Mouse (Mus musculus) B cell, adult 2 months (primary cell): ENCODE measurements around the gene Sdhaf3.
"Not testable (repeated sequence)": the region's sequence is repeated elsewhere in the genome, so short reads cannot be mapped to it uniquely, and the experiment has no call there.

Experiments
- DNase-seq, 2 experiments: peaks; one replicate each; pipeline ENCODE4 v3.0.0; 2022

Gene Sdhaf3

DNA sequence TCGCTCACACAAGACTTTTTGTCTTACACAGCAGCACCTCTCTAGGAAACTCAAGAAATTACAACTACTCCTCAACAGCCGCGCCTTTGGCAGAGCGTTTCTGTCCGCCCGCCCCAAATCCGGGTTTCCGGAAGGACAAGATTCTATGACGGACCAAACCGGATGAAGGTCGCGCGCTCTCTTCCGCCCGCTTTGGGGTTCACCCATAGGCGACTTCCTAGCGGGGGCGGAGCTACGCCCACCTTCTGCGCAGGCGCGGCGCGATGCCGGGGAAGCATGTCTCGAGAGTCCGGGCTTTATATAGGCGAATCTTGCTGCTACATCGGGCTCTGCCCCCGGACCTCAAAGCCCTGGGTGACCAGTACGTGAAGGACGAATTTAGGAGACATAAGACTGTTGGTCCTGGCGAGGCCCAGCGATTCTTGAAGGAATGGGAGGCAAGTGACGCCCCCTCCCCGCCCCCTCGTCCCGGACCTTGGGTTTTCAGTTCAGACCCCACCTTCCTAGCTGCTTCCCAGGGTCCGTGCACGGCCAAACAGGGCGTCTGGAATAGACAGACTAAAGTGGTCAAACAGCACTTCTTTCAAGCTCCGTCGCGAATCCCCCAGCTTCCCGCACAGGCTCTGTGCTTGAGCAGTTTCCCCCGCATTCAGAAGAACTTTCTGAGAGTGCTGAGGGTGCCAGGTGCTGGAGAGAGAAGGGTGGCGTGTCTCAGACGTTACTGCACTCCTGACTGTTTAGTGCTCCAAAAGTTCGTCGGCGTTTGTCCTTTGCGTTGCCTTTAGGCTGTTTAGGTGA lies at the start of gene Sdhaf3:
Sdhaf3 (plus strand) TSS at position 241 of the 798 bp plus-strand sequence.
- DNase-seq = peak; percentile 95 to 96

GRCm38 (mm10) chr6:6909586-6909985 lies 46.2 kb upstream of the Sdhaf3 start:
- no peak for DNase-seq

DNA sequence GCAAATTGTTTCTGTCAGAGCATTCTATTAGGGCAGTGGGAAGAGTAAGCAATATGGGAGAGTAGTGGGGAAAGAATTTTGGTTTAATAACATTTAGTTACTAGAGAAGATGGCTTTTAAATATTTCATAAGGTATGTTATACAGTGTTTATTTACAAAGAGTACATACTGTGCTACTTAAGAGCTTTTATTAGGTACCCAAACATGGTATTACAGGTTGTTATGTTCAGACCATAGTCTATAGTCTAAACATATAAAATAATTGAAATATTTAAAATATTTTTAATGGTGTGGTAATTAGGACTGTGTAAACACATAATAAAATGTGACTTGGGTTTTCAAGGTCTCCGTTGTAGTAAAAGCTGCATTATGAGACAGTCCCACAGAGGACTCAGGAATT lies 41.5 kb upstream of the Sdhaf3 start:
- no peak for DNase-seq

DNA sequence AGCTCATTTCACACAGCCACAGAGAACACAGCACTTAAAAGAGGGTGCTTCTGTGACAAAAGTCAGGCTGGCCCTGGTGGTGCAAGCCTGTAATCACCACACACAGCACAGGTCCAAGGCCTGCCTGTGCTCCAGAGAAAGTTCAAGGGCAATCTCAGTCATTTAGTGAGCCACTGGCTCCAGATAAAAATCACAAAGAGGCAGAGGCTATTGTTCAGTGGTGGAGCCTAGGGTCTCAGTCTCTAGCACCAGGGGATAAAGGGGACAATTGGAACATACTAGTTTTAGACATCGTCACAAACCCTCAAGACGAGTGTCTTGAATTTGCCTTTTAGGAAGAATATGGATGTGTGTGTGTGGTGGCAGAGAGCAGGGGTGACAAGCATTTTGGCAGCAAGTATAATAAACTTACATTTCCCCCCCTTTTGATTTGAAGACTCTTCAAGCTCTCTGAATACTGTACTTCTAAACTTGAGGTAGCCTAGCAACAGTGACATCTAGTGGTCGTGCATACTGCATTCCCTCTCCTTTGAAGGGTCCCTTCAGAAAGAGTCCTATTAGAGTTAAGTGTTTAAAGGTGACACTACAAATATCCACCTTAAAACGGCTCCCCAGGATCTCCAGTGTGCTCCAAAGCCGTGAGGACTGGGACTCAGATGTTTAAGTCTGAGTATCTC lies 40.8 kb upstream of the Sdhaf3 start:
- DNase-seq = peak; percentile 12 to 22

DNA sequence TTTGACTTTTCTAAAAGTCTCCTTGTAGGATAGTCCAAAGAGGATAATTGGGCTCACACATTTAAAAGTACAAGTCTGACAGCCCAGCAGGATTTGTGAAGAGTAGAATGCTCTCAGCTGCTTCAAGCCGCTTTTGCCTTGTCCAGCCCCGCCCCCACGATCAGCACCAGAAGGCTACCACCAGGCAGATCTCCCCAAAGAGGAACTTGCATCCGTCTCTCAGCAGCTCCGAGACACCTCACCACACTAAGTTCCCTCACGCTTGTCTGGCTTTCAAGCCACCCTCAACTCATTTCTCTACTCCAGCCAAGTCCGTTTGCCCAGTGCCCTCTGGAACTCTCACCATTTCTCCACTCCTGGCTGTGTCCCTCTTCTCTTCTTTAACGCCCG lies 40.3 kb upstream of the Sdhaf3 start:
- peak in 1 of 2 experiments; percentile 1 for DNase-seq

DNA sequence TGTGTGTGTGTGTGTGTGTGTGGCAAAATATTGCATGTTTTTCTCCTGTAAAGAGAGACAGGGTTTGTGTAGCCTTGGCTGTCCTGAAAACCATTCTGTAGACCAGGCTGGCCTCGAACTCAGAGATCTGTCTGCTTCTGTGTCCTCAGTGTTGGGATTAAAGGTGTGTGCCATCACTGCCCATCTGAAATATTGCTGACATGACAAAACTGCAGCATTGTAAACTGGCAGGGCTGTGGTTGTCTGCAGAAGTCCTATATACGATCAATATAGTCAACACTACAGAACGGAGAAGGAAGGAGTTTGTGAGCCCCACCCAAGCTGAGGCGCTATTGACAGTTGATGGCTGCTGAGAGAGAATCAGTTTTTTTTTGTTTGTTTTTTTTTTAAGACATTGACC lies 38.5 kb upstream of the Sdhaf3 start:
- DNase-seq = no peak

DNA sequence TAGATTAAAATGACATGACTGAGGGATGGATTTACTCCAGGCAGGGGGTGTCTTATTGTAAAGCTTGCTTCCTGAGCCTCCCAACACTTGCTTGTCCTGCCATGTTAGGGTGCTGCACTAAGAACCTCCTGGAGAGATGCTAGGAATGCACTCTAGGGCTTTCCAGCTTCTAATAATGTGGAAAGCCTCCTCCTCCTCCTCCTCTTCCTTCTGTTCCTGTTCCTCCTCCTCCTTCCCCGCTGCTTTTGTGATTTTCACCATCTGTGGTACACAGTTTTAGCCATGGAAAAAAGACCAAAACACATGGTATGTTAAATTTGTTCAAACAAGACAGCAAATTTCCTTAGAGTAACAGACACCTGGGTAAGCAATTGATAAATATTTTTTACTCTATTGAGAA lies 30.5 kb upstream of the Sdhaf3 start:
- DNase-seq = no peak

GRCm38 (mm10) chr6:6930831-6931230 lies 25.0 kb upstream of the Sdhaf3 start:
- DNase-seq = no peak

- DNase-seq = no peak
Observed at GRCm38 (mm10) chr6:6931507-6931906, 24.3 kb upstream of the Sdhaf3 start.

DNA sequence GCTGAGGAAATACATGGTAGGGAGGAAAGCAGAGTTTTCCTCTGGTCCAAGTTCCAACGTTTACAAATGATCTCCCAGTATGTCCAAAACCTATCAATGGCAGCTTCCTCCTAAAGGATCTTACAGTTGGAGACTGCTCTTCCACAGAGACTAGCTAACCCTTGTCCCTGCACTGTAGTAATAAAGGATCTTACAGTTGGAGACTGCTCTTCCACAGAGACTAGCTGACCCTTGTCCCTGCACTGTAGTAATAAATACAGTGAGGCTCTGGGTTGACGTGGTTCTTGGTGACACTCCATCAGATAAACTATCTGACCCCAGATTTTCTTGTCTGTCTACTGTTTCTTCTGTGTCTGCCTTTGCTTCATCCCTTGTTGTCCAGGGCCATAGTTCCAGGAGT lies 15.0 kb upstream of the Sdhaf3 start:
- DNase-seq = no peak

DNA sequence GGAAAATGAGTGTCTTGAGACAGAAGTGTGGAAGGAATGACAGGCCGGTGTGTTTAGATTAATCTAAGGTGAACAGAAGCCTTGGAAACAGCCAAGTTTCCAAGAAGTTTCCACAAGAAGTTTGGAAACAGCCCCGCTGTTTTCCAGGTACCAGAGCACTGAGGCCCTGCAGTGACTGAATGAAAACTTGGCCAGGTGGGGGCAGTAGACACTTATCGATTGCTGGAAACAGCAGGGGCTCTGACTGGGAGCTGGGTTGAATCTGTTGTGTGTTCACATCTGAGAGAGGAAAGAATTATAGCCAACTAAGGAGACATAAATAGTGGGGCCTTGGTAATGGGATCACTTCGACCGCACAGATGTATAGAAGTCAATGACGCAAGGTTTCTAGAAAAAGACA lies 13.0 kb upstream of the Sdhaf3 start:
- DNase-seq = peak; percentile 26 to 40

DNA sequence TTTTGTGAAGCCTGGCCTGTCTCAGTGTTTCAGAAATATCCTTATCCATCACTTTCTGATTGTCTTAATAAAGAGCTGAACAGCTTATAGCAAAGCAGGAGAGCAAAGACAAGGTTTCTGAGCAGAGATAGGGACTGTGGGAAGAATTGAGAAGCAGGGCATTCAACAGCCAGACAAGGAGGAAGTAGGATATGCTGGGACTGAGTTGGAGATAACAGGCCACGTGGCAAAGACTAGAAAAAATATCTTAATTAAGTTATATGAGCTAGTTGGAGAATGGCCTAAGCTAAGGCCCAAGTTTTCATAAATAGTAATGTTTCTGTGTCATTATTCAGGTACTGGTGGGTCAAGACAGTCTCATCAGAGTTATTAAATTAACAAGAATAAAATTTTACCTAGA lies 8.2 kb upstream of the Sdhaf3 start:
- DNase-seq = no peak

- no peak for DNase-seq
Observed at GRCm38 (mm10) chr6:6955395-6955763, 425 bp upstream of the Sdhaf3 start.

- not testable (repeated sequence) for DNase-seq
Observed at GRCm38 (mm10) chr6:6959234-6959633, 3.4 kb downstream of the Sdhaf3 start.

- DNase-seq = no peak
Observed at GRCm38 (mm10) chr6:6997226-6997946, 41.6 kb downstream of the Sdhaf3 start.

DNA sequence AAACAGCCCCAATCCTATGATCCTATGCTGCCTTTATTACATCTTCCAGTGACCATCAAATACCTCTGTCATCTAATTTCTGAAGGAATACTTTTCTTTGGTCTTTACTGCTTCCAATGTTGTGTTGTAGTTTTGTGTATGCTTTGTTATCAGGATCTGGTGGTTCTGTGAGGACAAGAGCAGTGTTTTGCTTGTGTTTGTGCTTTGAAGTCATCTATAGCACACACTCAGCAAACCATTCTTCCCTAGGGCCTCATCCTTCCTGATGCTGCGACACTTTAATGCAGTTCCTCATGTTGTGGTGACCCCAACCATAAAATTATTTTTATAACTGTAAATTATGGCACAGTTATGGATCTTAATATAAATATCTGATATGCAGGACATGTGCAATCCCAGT lies 42.2 kb downstream of the Sdhaf3 start:
- DNase-seq = no peak

- DNase-seq = no peak
Observed at GRCm38 (mm10) chr6:6999015-6999414, 43.2 kb downstream of the Sdhaf3 start.

- DNase-seq = no peak
Observed at GRCm38 (mm10) chr6:7003085-7003484, 47.3 kb downstream of the Sdhaf3 start.

DNA sequence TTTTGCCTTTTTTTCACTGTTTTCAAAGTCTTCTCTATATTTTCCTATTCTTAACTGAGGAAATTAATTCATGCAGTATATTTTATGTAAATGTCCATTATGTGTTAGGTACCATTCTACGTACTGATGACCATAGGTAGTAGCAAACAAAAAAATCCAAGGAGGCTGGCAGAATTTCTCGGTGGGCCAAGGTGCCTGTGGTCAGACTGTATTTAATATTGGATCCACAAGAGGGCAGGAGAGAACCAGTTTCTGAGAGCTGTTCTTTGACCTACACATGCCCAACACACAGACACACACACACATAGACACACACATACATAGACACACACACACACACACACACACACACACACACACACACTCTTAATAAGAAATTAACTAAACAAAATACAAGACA lies 48.2 kb downstream of the Sdhaf3 start:
- no peak for DNase-seq

DNA sequence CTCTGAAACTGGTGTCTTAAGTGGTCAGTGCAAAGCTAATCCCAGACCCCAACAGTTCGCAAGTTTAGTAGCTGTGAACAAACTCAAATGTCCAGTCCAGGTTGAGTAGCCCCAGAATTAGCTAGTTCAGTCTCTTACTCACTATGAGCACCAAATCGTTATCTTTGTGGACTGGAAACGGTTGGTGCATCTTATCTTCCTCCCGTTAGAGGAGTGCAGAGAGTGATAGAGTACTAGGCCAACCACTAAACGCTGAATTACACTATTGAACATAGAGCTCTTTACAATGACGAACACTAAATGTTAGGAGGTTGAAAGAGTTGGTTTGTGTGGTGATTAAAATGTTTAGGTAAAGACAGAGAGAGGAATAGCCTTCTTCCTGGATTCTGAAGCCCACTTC lies 82.3 kb downstream of the Sdhaf3 start:
- DNase-seq = no peak

GRCm38 (mm10) chr6:7038835-7039234 lies 83.0 kb downstream of the Sdhaf3 start:
- no peak for DNase-seq

DNA sequence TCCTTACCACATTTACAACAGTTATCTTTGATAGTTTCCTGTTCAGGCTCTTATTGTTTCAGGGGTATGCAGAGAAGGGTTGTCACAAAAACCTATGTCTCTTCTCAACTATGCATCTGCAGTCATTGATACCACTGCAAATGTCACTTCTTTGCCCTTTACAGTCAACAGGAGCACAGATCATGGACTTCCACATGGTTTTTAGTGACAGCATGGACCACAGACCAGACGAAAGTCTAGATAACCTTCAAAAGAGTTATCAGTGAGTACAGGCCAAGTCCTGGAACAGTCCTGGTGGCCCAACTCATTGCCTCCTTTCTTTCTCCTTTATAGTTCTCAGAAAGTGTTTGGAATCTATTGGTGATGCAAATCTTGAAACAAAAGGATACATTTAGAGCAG lies 86.1 kb downstream of the Sdhaf3 start:
- no peak for DNase-seq

DNA sequence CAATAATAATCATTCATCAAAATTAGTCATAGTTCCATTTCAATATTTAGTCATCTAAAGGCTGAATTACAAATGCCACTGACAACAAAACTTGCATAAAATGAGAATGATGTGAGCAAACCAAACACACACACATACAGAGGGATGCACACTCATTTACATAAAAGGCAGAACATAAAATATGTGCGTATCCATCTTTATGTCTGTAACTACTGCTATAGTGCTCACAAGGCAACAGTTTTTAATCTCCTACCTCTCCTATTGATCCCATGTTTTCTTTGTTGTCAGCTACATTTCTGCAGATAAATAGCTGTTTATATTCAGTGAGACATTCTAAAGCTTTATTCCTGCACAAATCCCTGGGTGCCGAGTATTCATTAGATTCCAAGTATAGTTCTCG lies 107.0 kb downstream of the Sdhaf3 start:
- DNase-seq = no peak

DNA sequence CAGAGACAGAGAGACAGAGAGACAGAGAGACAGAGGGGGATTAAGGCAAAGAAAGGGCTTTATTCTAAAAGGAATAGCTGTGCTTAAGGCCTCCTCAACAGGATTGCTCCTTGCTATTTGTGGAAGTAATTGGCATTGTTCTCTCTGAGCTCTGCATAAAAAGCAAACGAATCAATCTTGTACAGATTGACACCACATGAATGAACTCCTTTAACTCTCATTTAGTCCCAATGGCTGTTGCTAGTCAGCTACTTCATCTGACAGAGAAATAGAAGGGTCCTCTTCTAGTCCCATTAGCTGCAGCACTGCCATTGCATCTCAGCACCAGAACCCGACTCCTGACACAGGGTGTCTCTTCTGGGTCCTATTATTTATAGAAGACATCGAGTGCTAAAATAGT lies 113.0 kb downstream of the Sdhaf3 start:
- no peak for DNase-seq
